Mouse (Mus musculus): ENCODE data around the gene Shroom4. TPM values are rescaled to one million over a fixed set of nuclear protein-coding genes. Genes with fewer than 3 reads are reported as not detected.

Gene Shroom4
- total RNA-seq (2023): under 1 TPM; 0.18 to 0.35 TPM

DNA sequence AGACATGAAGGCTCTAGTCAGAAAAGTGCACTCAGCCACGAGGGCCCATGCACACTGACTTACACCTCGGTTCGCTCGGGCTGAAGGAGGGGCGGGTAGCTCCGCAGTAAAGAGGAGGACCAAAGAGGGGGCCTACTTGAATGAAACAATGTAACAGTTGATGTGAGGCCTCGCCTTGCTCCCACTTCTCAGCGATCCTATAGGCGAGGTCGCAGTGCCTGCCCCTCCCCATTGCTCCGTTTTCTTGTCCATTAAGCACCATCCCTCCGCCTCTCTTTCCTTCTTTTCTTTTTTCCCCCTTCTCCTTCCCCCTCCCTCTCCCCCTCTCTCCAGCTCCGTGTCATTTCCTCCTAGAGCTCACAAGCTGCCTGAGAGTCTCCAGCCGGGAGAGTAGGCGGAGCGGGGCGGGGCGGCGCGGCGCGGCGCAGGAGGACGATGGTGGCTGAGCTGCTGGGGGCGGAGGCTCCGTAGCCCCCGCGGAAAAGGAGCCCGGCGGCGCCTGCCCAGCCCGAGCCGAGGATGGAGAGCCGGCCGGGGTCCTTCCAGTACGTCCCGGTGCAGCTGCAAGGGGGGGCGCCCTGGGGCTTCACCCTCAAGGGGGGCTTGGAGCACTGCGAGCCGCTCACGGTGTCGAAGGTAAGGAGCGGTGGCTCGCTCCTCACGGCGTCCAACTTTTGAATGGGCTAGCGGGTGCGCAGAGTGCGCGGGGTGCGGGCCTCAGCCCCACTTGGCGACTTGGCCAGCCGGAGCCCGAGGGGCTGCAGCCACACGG is at the start of gene Shroom4:
Shroom4 (plus strand) TSS at position 229 of the 772 bp plus-strand sequence.

Other genes starting within 250 kb of the Shroom4 start
- gene Nudt10, start 226.8 kb upstream of the Shroom4 start, total RNA-seq (2023): not detected
- not detected for gene Bmp15, start 79.1 kb upstream of the Shroom4 start, total RNA-seq (2023)